Mouse (Mus musculus) thymus, postnatal 25 days (tissue): ENCODE data around the gene Cyth3.

Experiments used
- DNase-seq: peaks from one replicate; pipeline ENCODE4 v3.0.0; 2022

The Cyth3 gene

DNA sequence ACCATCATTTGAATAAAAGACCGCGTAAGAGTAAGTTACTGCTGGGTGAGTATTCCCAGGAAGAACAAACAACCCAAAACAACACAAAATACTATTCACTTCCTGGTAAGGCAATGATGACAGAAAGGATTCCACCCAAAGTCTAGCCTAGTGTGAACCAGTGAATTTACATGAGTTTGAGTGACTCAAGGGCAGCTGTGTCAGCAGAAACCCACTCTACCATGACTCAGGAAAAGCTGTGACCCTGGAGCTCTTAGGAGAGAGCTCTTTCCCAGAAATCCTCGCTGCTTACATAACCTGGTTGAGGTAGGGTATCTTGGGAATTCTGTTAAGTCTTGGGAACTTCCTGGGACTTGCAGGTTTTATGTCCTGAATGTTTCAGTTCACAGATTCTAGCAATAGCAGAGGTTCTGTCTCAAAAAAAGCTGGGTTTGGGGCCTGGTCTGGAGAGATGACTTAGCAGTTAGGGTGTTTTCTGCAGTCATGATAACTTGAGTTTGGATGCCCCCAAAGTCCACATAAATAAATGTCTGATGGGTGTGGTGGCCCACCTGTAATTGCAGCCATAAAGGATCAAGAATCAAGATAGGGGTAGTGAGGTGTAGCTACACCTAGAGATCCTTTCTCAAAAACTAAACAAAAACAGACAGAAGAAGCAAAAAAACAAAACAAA, 5.5 kb upstream of the Cyth3 start:
- no peak for DNase-seq

DNA sequence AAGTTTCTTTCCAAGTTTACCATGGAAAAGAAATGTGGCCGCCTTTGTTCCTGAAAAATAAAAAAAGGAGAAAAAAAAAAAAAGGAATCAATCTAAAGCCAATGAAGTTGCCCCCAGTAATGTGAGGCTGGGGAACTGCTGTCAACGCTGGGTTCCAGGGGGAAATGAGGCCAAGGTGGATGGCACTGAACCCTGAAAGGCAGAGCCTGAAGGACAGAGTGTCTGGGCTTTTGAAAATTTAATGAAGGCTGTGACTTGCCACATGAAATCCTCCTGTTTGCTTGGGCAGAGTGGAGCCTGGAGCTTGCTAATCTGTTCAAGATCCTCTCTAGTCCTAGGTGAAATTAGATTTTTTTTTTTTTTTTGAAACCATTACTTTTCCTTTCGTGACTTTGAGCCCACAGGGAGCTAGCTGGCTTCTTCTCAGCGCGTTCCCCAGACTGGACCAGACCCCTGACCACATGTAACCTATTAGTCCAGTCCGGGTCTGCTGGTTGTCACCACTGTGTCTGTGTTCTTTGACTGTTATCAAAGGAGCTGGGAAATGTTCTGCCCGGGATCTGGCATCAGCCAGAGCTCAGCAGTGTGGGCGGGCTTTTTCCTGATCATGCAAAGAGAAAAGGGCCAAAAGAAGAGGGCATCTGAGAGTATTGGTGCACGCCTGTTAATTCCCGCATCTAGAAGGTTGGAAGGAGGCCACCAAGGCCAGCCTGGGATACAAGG, 4.6 kb upstream of the Cyth3 start:
- no peak for DNase-seq

- no peak for DNase-seq
Observed at GRCm38 (mm10) chr5:143618585-143618984, 3.7 kb upstream of the Cyth3 start.

DNA sequence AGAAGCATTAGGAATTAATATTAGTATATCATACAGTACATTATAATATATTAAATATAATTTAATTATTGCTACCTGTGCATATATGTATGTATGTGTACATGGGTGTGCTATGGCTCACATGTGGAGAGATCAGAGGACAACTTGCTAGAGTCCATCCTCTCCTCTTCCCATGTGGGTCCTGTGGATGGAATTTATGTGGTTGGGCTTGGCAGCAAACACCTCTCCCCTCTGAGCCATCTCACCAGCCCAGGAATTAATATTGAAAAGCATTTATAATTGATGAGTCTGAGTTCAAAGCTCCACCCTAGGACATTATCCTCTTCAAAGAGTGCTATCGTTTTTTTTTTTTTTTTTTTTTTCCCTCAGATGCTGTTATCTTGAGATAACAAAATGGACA, 2.1 kb upstream of the Cyth3 start:
- DNase-seq, result no peak

DNA sequence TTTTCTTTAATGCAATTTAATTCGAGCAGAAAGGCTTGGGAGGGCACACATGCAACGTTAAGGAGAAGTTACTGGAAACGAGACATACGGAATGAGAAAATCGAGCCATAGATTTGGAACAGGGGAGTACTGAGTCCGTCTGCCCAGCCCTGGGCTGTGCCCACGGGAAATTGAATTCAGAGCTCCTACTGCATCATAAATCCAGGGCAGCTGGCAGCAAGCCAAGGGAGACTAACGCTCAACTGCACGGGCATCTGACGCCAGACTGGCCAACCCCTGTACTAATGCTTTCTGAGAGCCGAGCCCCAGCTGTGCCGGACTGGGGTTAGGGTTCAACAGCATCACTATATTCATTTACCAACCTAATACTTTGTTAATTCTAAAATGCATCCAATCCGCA, 1.3 kb upstream of the Cyth3 start:
- DNase-seq, result no peak

DNA sequence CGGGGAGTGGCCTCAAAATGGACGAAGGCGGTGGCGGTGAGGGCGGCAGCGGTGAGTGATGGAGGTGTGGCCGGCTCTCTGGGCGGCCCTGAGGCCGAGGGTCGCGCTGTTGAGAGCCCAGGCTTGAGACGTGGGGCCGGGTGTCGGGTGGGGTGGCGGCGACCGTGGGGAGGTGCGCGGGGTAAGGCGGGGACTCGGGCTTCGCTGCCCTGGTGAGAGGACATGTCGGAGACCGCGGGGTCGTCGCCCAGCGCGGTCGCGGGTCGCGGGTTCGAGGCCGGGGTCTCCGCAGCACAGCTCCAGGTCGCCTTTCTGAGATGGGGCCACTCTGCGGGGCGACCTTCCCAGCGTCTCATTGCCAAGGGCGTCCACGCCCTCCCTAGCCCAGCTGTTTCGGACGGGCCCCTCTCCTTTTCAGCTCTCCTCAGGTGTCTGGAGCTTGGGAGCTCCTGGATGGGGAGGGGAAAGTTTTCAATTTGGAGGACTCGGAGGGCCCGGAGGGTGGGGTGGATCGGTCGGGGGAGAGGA, 440 bp downstream of the Cyth3 start:
- DNase-seq, result no peak

GRCm38 (mm10) chr5:143623356-143624295, 1.4 kb downstream of the Cyth3 start:
- DNase-seq, result no peak

- DNase-seq, result no peak
Observed at GRCm38 (mm10) chr5:143624449-143624848, 2.2 kb downstream of the Cyth3 start.

- no peak for DNase-seq
Observed at GRCm38 (mm10) chr5:143625497-143625896, 3.2 kb downstream of the Cyth3 start.

DNA sequence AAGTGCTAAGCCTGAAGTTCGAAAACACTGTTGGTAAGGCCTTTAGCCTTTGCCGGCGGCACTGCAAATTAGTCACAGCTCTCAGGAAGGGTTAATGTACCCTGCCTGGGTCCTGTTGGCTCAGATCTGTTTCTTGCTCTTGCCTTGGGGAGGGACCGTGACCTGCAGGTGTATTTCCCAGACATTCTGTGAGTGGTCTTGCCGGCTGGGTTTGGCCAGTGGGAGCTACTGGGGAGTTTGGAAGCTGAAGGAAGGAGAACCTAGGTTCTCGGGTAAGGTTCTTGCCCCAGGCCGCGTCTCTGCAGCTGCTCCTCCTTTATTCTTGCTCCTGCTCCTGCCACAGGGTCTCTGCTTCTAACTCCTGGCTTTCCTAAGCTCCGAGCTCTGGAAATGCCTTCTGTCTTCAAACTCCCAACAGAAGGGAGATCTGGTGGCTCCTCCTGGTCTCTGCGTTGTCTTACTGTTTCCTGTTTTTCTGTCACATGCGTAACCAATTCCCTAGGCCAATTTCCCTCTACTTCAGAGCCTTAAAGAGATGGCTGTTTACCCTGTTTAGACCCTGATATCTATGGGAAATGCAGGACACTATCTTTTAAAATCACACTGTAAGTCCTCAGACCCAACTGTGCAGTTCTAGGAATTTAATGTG, 3.8 kb downstream of the Cyth3 start:
- no peak for DNase-seq

GRCm38 (mm10) chr5:143627507-143627906, 5.3 kb downstream of the Cyth3 start:
- peak; percentile 15 for DNase-seq

GRCm38 (mm10) chr5:143627926-143628325, 5.7 kb downstream of the Cyth3 start:
- DNase-seq, result no peak

DNA sequence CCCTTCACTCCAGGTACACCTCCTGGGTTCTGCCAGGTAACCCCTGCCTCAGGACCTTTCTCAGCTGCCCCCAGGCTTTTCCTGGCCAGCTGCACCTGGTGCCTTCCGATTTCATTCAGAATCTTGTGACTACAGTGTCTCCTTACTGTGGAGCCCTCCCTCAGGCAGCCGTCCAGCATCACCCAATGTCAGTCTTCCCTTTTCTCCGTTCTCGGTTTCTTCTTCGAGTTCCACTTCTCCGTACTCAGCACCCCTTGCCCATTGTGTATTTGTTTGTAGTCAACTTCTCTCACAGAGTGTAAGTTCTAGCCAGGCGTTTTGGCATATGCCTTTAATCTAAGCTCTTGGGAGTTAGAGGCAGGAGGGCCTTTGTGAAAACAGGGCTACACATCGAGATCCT, 7.4 kb downstream of the Cyth3 start:
- no peak for DNase-seq

- peak; percentile 24 for DNase-seq
Observed at GRCm38 (mm10) chr5:143630214-143630613, 8.0 kb downstream of the Cyth3 start.

GRCm38 (mm10) chr5:143630738-143631137, 8.5 kb downstream of the Cyth3 start:
- DNase-seq, result peak; percentile 14

GRCm38 (mm10) chr5:143631559-143631958, 9.3 kb downstream of the Cyth3 start:
- no peak for DNase-seq

GRCm38 (mm10) chr5:143632674-143633557, 10.7 kb downstream of the Cyth3 start:
- DNase-seq, result no peak

GRCm38 (mm10) chr5:143633558-143633871, 11.3 kb downstream of the Cyth3 start:
- no peak for DNase-seq

DNA sequence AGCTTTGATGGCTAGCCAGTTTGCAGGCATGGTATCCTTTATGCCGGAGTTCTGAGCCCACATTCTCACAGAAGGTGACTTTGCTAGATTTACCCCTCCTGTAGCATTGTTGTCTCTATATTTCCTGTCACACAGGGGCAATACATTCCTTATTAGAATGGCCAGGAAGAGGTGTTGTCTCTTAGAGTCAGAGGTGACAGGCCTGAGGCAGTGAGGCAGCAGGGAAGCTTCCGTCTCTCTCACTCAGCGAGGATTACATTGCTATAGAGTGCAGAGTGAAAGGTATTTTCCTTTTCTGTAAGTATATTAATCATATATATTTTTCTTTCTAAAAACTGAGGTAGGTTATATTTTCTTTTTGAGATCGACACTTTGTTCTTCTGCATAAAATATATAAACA, 11.6 kb downstream of the Cyth3 start:
- DNase-seq, result no peak

GRCm38 (mm10) chr5:143634550-143635112, 12.4 kb downstream of the Cyth3 start:
- no peak for DNase-seq

GRCm38 (mm10) chr5:143635358-143635757, 13.1 kb downstream of the Cyth3 start:
- DNase-seq, result no peak

- DNase-seq, result no peak
Observed at GRCm38 (mm10) chr5:143636173-143636572, 13.9 kb downstream of the Cyth3 start.
